Mouse (Mus musculus) kidney, adult 2 months (tissue): ENCODE results near the gene Tmie.

Experiments used
- CTCF ChIP-seq: fragments of 200-500 bp; conservative IDR thresholded peaks from 2 replicates; pipeline ENCODE4 v1.5.1; 2011; ENCODE audit warnings: low read depth, mild to moderate bottlenecking, control low read depth, low read length, moderate library complexity, mixed read lengths; ENCODE audit not compliant: insufficient read depth, insufficient read length
- POLR2A ChIP-seq: fragments of 200-500 bp; IDR thresholded peaks from one replicate; pipeline ENCODE4 v1.6.1; 2011; ENCODE audit warnings: low read depth, low read length, control low read depth

- TF ChIP-seq CTCF (no peak), POLR2A (no peak)
Measured at GRCm38 (mm10) chr9:110858523-110858922, 21.4 kb downstream of the Tmie start.
